Mouse (Mus musculus): ENCODE data around the gene Fut11.

Fut11 gene

DNA sequence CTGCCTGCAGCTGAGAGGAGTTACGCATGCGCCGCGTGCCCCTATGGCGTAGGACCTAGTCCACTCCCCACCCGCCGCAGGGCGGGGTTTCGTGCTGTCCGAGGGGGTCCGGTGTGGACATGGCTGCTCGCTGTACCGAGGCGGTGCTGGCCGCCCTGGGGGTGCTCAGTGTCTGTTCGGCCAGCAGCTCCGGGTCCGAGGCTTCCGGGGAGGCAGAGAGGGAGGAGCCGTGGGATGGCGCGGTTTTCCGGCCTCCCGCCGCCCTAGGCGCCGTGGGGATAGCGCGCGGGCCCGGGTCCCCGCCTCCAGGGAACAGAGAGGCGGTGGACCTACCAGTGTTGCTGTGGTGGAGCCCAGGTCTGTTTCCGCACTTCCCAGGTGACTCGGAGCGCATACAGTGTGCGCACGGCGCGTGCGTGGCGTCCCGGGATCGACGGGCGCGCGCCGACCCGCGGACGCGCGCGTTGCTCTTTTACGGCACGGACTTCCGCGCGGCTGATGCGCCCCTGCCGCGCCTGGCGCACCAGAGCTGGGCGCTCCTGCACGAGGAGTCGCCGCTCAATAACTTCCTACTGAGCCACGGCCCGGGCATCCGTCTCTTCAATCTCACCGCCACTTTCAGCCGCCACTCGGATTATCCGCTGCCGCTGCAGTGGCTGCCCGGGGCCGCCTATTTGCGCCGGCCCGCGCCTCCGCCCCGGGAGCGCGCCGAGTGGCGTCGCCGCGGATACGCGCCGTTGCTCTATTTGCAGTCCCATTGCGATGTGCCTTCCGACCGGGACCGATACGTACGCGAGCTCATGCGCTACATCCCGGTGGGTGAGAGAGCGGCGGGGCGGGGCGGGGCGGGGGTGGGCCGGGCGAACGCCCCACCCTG is at the start of gene Fut11:
Gene Fut11, plus strand, starts transcription at position 85 of the 877 bp plus-strand sequence.
- peak; percentile 90 for DNase-seq

DNA sequence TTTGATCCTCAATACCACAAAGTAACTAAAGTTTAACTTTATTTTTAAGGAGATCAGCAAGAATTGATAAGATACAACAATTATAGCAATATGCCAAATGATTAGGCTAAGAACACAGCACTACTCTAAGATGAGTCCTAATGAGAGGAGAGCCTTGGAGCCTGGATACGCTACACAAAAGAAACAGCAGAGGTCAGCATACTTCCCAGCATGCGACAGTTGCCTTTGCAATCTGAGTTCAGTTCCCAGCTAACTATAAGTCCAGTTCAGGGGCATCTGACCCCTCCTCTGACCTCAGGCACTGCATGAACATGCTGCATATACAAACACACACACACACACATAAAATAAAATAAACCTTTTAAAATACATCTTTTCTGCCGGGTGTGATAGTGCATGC is 49.2 kb upstream of the Fut11 start:
- no peak for DNase-seq

- no peak for DNase-seq
Measured at GRCm38 (mm10) chr14:20646381-20646780, 48.4 kb upstream of the Fut11 start.

DNA sequence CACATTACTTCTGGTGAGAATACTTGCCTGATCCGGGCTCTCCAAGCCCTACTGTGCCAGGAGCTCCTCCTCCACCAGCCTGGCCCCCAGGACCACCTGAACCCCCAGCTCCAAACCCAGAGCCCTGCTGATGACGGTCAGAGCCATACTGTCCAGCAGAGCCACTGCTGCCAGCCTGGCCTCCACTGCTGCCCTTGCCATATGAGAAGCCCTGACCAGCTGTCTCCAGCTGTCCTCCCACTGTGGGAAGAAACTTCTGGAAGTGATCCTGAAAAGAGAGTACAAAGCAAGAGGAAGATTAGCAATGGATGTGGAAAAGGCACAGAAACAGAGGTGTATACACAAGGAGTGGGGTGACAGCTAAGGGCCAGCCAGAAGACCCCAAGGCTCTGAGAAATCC is 43.8 kb upstream of the Fut11 start:
- DNase-seq = no peak

DNA sequence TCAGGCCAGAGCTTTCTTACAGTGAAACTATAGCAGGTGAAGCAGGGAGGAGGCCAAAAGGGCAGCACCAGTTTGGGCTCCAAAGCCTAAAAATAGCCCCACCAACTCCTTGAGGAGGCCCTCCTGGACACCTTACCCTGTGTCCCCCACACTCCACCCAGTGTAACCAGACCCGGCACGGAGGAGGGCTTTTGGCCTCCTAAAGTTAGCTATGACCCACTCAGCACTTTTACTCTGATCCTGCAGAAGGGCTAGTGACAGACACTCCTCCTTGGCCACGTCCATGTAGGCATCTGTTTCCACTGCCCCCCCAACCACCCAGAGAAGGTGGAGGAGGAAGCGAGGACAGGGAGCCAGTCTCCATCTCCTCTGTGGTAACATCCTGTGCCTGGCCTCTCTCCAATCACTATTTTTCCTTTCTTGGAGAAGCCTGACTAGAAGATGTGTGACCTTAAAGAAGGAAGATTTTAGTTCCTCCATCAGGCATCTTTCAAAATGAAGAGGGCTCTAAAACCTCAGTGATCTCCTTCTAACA is 43.0 kb upstream of the Fut11 start:
- no peak for DNase-seq

DNA sequence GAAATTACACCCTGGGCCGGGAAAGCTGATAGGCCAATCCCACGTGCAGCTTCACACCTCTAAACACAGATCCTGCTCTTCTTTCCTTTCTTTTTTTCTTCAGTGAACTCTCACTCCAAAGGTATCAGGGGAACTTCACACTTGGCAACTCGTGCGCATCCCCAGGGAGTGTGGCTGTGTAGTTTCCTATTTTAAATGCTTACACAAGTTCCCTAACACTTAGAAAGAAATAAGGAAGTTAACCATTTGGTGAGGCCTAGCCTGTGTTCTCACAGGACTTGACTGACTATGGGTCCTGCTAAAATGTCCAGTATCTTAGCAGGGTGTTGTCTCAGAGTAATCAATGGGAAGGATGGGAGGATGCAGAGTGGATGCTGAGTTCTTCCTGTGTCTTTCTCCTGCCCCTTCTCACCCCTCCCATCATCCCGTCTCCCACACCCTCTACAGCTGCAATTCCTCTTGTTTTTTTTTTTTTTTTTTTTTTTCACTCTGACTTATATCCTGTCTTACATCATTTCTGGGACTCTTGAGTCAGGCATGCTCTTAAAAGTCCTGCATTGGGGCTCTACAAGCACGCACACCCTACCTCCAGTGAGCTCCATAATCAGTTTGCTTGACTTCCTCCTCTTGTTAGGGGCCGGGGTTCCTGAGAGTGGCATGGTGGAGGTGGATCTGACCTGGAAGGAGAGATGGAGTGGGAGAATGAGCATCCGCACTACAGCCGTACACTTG is 39.9 kb upstream of the Fut11 start:
- no peak for DNase-seq

- DNase-seq = no peak
Measured at GRCm38 (mm10) chr14:20655731-20656130, 39.0 kb upstream of the Fut11 start.

DNA sequence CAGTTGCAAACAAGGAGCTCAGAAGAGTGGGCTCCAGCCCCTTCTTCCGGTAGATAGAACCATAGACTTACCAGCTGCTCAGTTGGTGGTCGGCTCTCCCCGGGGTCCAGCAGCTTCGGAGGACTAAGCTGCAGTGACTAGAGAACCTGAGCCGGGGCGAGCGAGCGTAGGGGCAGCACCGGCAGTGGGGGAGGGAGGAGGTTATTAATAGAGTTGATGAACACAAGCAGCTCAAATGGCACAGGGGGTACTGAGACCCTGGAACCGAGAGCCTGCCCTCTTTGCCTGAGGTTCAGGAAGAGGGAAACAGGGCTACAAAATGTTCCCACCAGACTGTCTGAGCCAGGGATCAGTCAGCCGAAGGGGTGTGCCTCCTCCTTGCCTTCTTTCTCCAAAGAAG is 38.4 kb upstream of the Fut11 start, which contains the start of gene Myoz1:
Gene Myoz1, minus strand, starts transcription at position 180 of the 400 bp plus-strand sequence.
- DNase-seq = no peak

DNA sequence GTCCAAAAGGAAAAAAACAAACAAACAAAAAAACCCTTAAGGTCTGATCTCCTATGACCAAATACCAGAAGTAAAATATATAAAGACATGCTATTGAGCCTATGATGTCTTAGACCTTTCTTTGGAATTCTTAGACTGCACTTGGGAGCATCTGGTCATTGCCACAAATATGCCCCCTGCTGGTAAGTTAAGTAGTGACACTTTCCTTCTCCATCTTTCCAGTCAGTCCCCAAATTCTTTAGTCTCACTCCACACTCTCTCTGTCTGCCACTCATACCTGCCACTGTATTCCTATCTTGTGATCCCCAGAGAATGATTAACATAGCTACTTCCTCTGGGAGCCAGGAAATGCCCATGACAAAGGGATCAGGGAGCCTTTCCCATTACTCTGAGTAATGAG is 36.4 kb upstream of the Fut11 start:
- DNase-seq = no peak

GRCm38 (mm10) chr14:20658902-20659301 is 35.9 kb upstream of the Fut11 start:
- no peak for DNase-seq

DNA sequence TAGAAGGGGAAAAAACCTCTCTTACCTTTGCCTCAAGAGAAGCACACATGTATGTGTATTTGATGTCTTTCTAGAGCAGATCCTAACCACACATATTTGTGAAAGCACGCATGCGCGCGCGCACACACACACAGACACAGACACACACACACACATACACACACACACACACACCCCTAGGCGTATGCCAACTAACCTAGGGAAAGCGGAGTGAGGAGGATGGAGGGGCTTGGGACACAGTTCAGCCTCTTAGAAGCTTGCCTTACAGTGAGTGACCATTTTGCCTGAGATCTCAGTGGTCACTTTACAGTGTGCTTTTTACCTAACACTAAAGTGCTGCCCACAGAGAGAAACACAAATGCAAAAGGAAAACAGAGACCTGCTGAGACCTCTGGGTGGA is 35.1 kb upstream of the Fut11 start:
- no peak for DNase-seq

DNA sequence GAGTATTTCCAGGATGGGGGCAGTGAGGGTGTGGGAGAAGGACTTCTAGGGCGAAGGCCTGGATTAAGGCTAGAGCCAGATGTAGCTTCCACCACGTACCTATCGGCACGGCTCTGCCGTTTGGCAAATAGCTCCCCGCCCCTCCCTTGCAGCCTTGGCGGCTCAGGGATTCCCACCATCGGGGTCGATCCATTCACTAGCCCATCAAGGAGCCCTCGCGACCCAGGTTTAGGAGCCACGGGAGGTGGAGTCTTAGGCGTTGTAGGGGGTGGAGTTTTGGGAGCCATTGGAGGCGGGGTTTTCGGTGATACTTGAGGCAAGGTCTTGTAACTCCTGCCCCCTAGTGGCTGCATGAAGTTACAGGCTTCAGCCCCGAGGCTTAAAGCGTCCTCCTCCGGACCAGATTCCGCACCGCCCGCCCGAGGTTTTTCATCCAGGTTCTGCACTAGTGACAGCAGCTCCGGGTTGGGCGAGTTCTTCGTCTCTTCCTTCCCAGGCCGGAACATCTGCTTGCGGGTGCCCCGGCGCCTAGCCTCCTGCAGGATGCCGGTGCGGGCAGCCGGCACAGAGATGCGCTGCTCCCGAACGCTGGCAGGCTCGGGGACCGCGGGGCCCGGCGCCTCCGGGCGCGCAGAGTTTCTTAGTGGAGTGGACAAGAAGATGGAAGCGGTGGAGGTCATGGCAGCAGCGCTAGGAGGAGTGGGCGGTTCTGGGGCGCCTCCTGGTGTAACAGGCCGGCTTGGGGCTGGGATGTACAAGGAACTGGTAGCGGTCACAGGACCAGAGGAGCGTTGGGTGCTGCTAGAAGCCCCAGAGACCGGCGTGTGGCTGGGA is 33.7 kb upstream of the Fut11 start:
- DNase-seq = peak; percentile 94

GRCm38 (mm10) chr14:20661661-20662331 is 33.0 kb upstream of the Fut11 start:
- peak; percentile 28 for DNase-seq

DNA sequence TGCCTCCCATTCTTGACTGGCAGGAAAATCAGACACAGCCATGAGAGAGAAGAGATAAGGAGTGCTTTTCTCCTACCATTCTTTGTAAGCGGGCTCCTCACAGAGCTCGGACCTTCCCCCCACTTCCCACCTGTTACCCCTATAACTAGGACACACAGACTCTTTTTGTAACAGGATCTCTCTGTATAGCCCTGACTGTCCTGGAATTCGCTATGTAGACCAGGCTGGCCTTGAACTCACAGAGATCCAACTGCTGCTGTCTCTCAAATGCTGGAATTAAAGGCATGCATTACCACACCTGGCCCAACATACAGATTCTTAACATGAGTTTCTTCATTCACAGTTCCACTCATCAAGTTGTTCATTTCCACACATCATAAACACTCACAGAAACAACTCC is 32.0 kb upstream of the Fut11 start:
- no peak for DNase-seq

DNA sequence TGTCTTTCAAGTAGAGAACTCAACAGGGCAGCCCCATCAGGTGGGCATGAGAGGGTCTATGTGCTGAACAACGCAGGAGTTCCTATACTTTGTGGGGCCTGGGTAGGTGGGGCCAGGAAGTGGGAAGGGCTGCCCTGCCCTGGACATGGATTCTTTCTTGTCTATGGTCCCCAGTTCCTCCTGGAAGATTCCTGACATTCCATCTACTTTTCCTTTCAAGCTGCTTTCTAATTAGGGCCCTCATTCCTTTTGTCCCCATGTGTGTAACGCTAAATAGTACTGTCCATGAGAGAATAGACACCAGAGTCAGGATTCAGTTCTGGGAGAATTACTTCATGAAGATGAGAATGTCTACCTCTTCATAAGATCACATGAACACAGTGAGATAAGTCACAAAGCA is 31.2 kb upstream of the Fut11 start:
- DNase-seq = no peak

DNA sequence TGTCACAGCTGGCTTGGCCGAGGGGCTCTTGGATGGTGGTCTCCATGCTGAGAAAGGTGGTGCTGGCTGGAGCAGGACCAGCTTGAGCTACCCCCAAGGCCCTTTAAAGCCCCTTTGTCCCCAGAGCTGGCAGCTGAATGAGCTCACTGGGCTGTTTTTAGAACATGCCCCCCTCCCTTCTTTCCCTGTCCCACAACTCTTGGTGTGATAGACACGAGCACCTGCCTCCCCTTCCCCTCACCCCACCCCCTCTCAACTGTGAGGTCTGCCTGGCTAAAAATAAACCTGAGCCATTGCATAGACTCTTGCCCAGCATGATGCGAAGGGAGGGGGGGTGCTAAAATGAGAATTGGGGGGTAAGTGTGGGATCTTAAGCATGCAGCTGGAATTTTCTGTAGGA is 30.3 kb upstream of the Fut11 start:
- no peak for DNase-seq

GRCm38 (mm10) chr14:20667469-20667868 is 27.3 kb upstream of the Fut11 start:
- DNase-seq = no peak

DNA sequence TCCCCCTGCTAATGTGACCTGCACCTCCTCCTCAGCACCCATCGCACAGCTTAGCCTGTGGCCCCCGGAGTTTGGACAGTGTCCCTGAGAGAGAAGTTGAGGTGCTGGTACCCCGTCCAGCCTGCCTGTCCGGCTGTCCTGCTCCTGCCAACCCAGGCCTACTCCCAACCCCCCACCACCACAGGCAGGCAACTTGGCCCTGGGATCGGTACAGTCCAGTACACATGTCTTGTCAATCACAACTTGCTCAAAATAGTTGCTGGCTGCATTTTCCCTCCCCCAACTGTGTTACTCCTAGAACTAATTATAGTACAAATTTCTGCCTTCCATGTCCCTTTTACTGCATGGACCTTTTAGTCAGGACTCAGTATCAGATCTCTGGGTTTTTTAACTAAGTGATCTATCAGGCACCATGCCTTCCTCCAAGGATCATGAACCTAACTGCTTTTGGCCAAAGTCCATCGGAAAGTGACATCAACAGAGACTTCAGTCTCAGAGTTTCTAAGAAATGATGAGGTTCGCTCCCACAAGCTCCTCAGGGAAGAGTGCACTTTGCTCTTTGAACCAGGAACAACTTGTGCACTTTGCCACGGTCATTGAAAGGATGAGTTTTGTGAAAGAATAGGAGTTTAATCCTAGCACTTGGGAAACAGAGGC is 26.5 kb upstream of the Fut11 start, which contains the start of gene Synpo2l:
Gene Synpo2l, minus strand, starts transcription at position 201 of the 657 bp plus-strand sequence.
- DNase-seq = no peak

DNA sequence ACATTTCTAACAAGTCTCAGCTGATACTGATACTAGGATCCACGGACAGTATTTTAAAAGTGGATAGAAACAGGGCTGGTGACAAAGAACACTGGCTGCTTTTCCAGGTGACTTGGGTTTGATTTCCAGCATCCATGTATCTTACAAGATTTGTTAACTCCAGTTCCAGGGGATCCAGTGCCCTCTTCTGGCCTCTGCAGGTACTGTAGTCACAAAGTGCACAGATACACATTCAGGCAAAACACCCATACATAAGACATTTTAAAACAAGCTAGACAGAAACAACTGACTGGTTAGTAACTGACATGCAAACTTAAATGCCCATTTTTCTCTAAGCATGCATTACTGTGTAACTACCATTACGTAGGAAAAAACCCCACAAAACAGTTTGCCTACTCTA is 21.8 kb upstream of the Fut11 start:
- DNase-seq = no peak

- DNase-seq = peak; percentile 56
Measured at GRCm38 (mm10) chr14:20673735-20674063, 21.1 kb upstream of the Fut11 start.

GRCm38 (mm10) chr14:20674064-20674833 is 20.5 kb upstream of the Fut11 start, which contains the start of gene Sec24c:
Sec24c (plus strand) TSS chr14:20674308.
- peak; percentile 95 for DNase-seq
